Mouse (Mus musculus) limb, embryonic 12.5 days (tissue): ENCODE measurements at regions not wholly inside any gene's neighbourhood (a gene's known extent, or its start where the extent isn't known, plus 50 kb on each side); places are given as distances from the start of the nearest gene placed in this dataset.

Source experiments
- ATAC-seq: fragments of 200-750 bp; cut with Nextera tagmentation; 2 replicates; pipeline ENCODE4 v1.8.0; 2017; ENCODE audit warnings: low read depth, moderate TSS enrichment; ENCODE audit not compliant: insufficient number of reproducible peaks, insufficient read depth, low FRiP score, low TSS enrichment
- H3K27ac ChIP-seq: fragments of 300-500 bp; sonication (generic); 2 replicates; pipeline ENCODE4 v1.5.1; 2016; ENCODE audit warnings: mild to moderate bottlenecking, moderate library complexity
- H3K27me3 ChIP-seq: fragments of 300-500 bp; sonication (generic); 2 replicates; pipeline ENCODE4 v1.6.1; 2016; ENCODE audit warnings: mild to moderate bottlenecking, moderate library complexity
- H3K36me3 ChIP-seq: fragments of 300-500 bp; sonication (generic); 2 replicates; pipeline ENCODE4 v1.6.1; 2016; ENCODE audit warnings: mild to moderate bottlenecking, moderate library complexity
- H3K4me1 ChIP-seq: fragments of 300-500 bp; sonication (generic); replicated peaks from 2 replicates; pipeline ENCODE4 v1.6.1; 2016
- H3K4me2 ChIP-seq: fragments of 300-500 bp; sonication (generic); 2 replicates; pipeline ENCODE4 v1.6.1; 2016; ENCODE audit warnings: mild to moderate bottlenecking, moderate library complexity
- H3K4me3 ChIP-seq: fragments of 300-500 bp; sonication (generic); replicated peaks from 2 replicates; pipeline ENCODE4 v1.5.1; 2016; ENCODE audit warnings: mild to moderate bottlenecking
- H3K9ac ChIP-seq: fragments of 300-500 bp; sonication (generic); replicated peaks from 2 replicates; pipeline ENCODE4 v1.6.1; 2016; ENCODE audit warnings: mild to moderate bottlenecking, moderate library complexity
- H3K9me3 ChIP-seq: fragments of 300-500 bp; sonication (generic); 2 replicates; pipeline ENCODE4 v1.6.1; 2016; ENCODE audit warnings: mild to moderate bottlenecking, moderate library complexity
- WGBS: fragments of 180-500 bp; shearing (Covaris S2); methylation state at CpG from one replicate; pipeline ENCODE4 v1.1.7; 2016; 5-methylcytosine and 5-hydroxymethylcytosine counted together

DNA sequence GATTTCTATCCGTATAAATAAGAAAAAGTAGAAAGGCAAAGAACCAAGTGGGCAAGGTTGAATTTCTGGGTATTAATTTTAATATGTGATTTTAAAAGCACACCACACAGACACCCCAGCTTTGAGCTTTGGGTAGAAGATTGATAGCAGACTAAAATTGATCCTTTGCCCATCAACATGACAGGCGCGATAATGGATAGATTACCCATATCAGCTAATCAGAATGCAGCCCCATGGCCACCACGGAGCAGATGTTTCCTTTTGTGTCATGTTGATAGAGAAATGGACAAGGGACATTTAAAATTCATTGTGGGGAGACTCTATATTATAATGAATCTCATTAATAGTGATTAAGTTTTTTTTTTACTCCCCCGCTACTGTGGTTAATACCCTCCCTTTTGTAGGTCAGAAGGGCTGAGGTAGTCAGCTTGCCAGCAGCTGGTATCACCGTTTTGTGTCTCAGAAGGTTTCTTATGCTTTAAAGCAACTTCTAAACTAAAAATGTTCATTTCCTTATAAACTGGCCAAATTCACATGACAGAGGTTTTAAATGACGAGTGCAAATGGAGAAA is 296.1 kb downstream of the Irs2 start:
- H3K4me1 ChIP-seq, result no peaks in the 10 kb centered on the region
- no peak overlapping the region for H3K9ac ChIP-seq
- H3K27me3 ChIP-seq, result no peaks in the 10 kb centered on the region
- H3K36me3 ChIP-seq, result no peaks in the 10 kb centered on the region
- no peak overlapping the region for H3K27ac ChIP-seq
- H3K4me3 ChIP-seq, result no peak overlapping the region
- H3K4me2 ChIP-seq, result no peak overlapping the region
- no peaks in the 10 kb centered on the region for H3K9me3 ChIP-seq
- no peak for ATAC-seq
- 82% methylated on average over 7 of the region's 7 CpGs for WGBS

- no peaks in the 10 kb centered on the region for H3K9me3 ChIP-seq
- WGBS, result 50% methylated on average over 7 of the region's 7 CpGs
Measured at GRCm38 (mm10) chr8:10711474-10711873, 296.8 kb downstream of the Irs2 start.

DNA sequence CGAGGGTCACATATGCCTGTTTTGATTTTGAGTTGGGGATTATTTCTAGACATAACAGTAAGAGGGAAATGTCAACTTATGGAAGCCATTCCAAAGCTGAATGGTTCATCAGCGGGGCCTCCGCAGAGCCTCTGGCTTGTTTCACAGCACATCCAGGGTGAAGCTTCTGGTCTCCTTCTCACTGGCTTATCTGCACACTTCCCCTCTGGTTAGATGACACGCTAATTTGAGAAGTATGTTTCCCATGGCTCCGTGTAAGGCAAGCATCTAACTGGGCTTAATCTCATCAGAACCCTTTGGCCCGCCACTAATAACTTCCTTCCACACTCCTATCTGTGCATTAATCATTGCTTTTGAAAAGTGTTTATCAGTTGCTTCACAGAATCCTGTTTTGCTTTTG is 299.7 kb downstream of the Irs2 start:
- no peak for ATAC-seq
- WGBS, result 83% methylated on average over 6 of the region's 6 CpGs

More at GRCm38 (mm10) chr8:10711474-10711873, 296.8 kb downstream of the Irs2 start:
- no peaks in the 10 kb centered on the region for H3K4me1 ChIP-seq
- H3K27ac ChIP-seq, result no peak overlapping the region
- no peak overlapping the region for H3K4me2 ChIP-seq
- H3K27me3 ChIP-seq, result no peaks in the 10 kb centered on the region
- no peak for ATAC-seq
- H3K36me3 ChIP-seq, result no peaks in the 10 kb centered on the region
- no peak overlapping the region for H3K4me3 ChIP-seq
- no peak overlapping the region for H3K9ac ChIP-seq

GRCm38 (mm10) chr8:10707122-10707521 is 301.1 kb downstream of the Irs2 start:
- H3K9me3 ChIP-seq, result no peaks in the 10 kb centered on the region
- ATAC-seq, result no peak
- no peaks in the 10 kb centered on the region for H3K4me1 ChIP-seq
- no peaks in the 10 kb centered on the region for H3K36me3 ChIP-seq
- no peak overlapping the region for H3K27ac ChIP-seq
- H3K27me3 ChIP-seq, result no peaks in the 10 kb centered on the region
- no peak overlapping the region for H3K9ac ChIP-seq
- no peak overlapping the region for H3K4me3 ChIP-seq
- H3K4me2 ChIP-seq, result no peak overlapping the region

More for the DNA sequence above, 299.7 kb downstream of the Irs2 start:
- Histone ChIP-seq H3K36me3 (no peaks in the 10 kb centered on the region), H3K4me3 (no peak overlapping the region), H3K27me3 (no peaks in the 10 kb centered on the region), H3K4me2 (no peak overlapping the region), H3K27ac (no peak overlapping the region), H3K9me3 (no peaks in the 10 kb centered on the region), H3K9ac (no peak overlapping the region), H3K4me1 (no peaks in the 10 kb centered on the region)

DNA sequence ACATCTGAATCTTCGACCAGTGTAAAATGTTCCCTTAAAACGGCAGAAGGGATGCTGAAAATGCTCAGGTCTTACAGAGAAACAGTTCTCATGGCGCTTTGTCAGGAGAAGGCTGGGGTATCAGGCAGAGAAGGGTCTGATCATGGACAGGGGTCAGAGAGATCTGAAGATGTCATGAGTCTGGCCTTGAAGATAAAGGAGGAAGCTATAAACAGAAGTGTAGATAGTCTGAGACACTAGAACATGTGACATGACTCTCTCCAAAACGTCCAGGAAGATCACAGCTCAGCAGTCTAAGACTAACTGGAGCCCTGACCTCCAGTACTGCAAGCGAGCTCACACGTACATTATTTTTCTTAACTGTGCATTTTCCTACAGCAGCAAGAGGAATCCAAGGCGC is 302.3 kb downstream of the Irs2 start:
- ATAC-seq, result no peak
- 73% methylated on average over 7 of the region's 7 CpGs for WGBS
- no peaks in the 10 kb centered on the region for H3K27me3 ChIP-seq
- no peak overlapping the region for H3K4me2 ChIP-seq
- no peak overlapping the region for H3K4me3 ChIP-seq
- H3K36me3 ChIP-seq, result no peaks in the 10 kb centered on the region
- H3K9me3 ChIP-seq, result no peaks in the 10 kb centered on the region
- H3K9ac ChIP-seq, result no peak overlapping the region
- H3K4me1 ChIP-seq, result no peaks in the 10 kb centered on the region
- no peak overlapping the region for H3K27ac ChIP-seq

- Histone ChIP-seq H3K9me3 (no peaks in the 10 kb centered on the region), H3K4me1 (no peaks in the 10 kb centered on the region), H3K27ac (no peak overlapping the region), H3K27me3 (no peaks in the 10 kb centered on the region), H3K36me3 (no peaks in the 10 kb centered on the region), H3K9ac (no peak overlapping the region), H3K4me3 (no peak overlapping the region), H3K4me2 (no peak overlapping the region)
- no peak for ATAC-seq
- 89% methylated on average over 7 of the region's 7 CpGs for WGBS
Measured at GRCm38 (mm10) chr8:10702755-10703154, 305.5 kb downstream of the Irs2 start.

GRCm38 (mm10) chr8:10702248-10702647 is 306.0 kb downstream of the Irs2 start:
- Histone ChIP-seq H3K27ac (no peak overlapping the region), H3K9ac (no peak overlapping the region), H3K4me3 (no peak overlapping the region), H3K4me1 (no peaks in the 10 kb centered on the region), H3K27me3 (no peaks in the 10 kb centered on the region), H3K36me3 (no peaks in the 10 kb centered on the region), H3K4me2 (no peak overlapping the region), H3K9me3 (no peaks in the 10 kb centered on the region)
- ATAC-seq, result no peak
- 77% methylated on average over 10 of the region's 10 CpGs for WGBS

- H3K27me3 ChIP-seq, result no peaks in the 10 kb centered on the region
- no peaks in the 10 kb centered on the region for H3K4me1 ChIP-seq
- ATAC-seq, result no peak
- H3K4me3 ChIP-seq, result no peak overlapping the region
- H3K36me3 ChIP-seq, result no peaks in the 10 kb centered on the region
- 80% methylated on average over 4 of the region's 4 CpGs for WGBS
- H3K9me3 ChIP-seq, result no peaks in the 10 kb centered on the region
- H3K27ac ChIP-seq, result no peak overlapping the region
- no peak overlapping the region for H3K4me2 ChIP-seq
- H3K9ac ChIP-seq, result no peak overlapping the region
Measured at GRCm38 (mm10) chr8:10701648-10702061, 306.6 kb downstream of the Irs2 start.

GRCm38 (mm10) chr8:10701226-10701625 is 307.0 kb downstream of the Irs2 start:
- H3K4me2 ChIP-seq, result no peak overlapping the region
- no peak overlapping the region for H3K9ac ChIP-seq
- no peaks in the 10 kb centered on the region for H3K9me3 ChIP-seq
- H3K36me3 ChIP-seq, result no peaks in the 10 kb centered on the region
- H3K27me3 ChIP-seq, result no peaks in the 10 kb centered on the region
- no peak for ATAC-seq
- 77% methylated on average over 4 of the region's 4 CpGs for WGBS
- no peaks in the 10 kb centered on the region for H3K4me1 ChIP-seq
- H3K27ac ChIP-seq, result no peak overlapping the region
- no peak overlapping the region for H3K4me3 ChIP-seq

DNA sequence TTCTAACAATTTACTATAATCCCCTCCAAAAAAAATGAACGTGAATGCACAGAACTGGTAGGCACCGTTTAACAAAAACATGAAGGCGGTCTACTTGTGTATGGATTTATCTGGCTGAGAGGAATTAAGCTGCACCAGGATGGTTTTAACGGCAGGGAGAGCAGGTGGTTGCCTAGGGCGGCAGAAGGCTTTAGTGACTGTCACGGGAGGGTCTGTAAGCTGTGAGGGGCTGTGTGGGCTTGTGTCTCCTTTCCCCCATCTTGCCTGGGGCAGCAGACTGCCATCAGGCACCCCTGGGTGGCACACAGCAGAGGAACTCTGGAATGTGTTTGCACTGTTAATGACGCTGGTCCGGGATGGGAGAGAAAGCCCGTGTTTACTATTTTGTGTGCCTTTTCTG is 308.6 kb downstream of the Irs2 start:
- H3K27ac ChIP-seq, result no peak overlapping the region
- no peaks in the 10 kb centered on the region for H3K4me1 ChIP-seq
- 77% methylated on average over 9 of the region's 9 CpGs for WGBS
- no peak overlapping the region for H3K9ac ChIP-seq
- no peaks in the 10 kb centered on the region for H3K27me3 ChIP-seq
- H3K4me2 ChIP-seq, result no peak overlapping the region
- no peaks in the 10 kb centered on the region for H3K36me3 ChIP-seq
- no peak overlapping the region for H3K4me3 ChIP-seq
- ATAC-seq, result no peak
- no peaks in the 10 kb centered on the region for H3K9me3 ChIP-seq

GRCm38 (mm10) chr8:10695181-10695580 is 313.1 kb downstream of the Irs2 start:
- H3K4me3 ChIP-seq, result no peak overlapping the region
- no peak for ATAC-seq
- no peaks in the 10 kb centered on the region for H3K36me3 ChIP-seq
- no peak overlapping the region for H3K9ac ChIP-seq
- H3K27ac ChIP-seq, result no peak overlapping the region
- WGBS, result 81% methylated on average over 6 of the region's 6 CpGs
- H3K4me1 ChIP-seq, result no peaks in the 10 kb centered on the region
- no peak overlapping the region for H3K4me2 ChIP-seq
- H3K27me3 ChIP-seq, result no peaks in the 10 kb centered on the region
- no peaks in the 10 kb centered on the region for H3K9me3 ChIP-seq

DNA sequence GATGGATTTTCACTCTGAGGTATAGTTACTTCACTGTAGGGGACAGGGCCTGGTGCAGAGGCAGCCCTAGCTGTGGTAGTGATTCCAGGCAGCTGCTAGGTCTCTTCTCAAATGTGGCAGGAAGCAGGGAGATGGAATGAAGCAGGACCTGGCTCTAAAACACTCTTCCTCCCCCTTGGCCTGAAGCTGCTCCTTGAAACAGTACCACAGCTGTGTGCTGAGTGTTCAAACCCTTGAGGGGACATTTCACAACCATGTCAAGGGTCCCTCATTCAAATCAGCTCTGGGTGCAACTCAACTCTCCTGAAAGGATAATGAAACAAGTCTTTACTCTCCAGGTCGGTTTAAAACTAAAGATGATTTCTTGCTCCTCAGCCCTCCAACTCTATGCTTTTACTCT is 317.6 kb downstream of the Irs2 start:
- 72% methylated on average over 1 of the region's 1 CpGs for WGBS
- Histone ChIP-seq H3K27me3 (no peaks in the 10 kb centered on the region), H3K36me3 (no peaks in the 10 kb centered on the region), H3K9me3 (no peaks in the 10 kb centered on the region), H3K4me2 (no peak overlapping the region), H3K9ac (no peak overlapping the region), H3K27ac (no peak overlapping the region), H3K4me3 (no peak overlapping the region), H3K4me1 (no peaks in the 10 kb centered on the region; the same call in 1 of the 2 replicates)
- ATAC-seq, result no peak
